Mouse (Mus musculus) brain, embryonic 14.5 days (tissue): ENCODE data around the gene Klhl18. TPM values are rescaled to one million over a fixed set of nuclear protein-coding genes. Genes with fewer than 3 reads are reported as not detected.

Experiments used
- DNase-seq: peaks from one replicate; pipeline ENCODE4 v3.0.0-alpha.2; 2011; ENCODE audit warnings: low read depth
- CTCF ChIP-seq: fragments of 200-500 bp; IDR thresholded peaks from 2 replicates; pipeline ENCODE4 v1.5.1; 2012; ENCODE audit warnings: inconsistent platforms, mild to moderate bottlenecking, moderate library complexity, borderline replicate concordance; ENCODE audit not compliant: insufficient read depth, insufficient read length; ENCODE audit errors: extremely low read depth
- POLR2A ChIP-seq: fragments of 200-500 bp; IDR thresholded peaks from 2 replicates; pipeline ENCODE4 v1.6.1; 2012; ENCODE audit warnings: mild to moderate bottlenecking, inconsistent platforms, borderline replicate concordance; ENCODE audit not compliant: poor library complexity, insufficient read depth, insufficient read length, severe bottlenecking; ENCODE audit errors: extremely low read depth
- polyA plus RNA-seq: library from polyadenylated mRNA; depleted of rRNA; stranded (reverse); fragments of >200 nt; gene quantifications from 2 replicates; pipeline ENCODE4 v1.2.3, GENCODE M21; 2012

Gene Klhl18
- polyA plus RNA-seq, 1 experiment, result 39.3 TPM

GRCm38 (mm10) chr9:110460884-110461815, 15.3 kb downstream of the Klhl18 start:
- TF ChIP-seq CTCF, result no peak
- TF ChIP-seq POLR2A, result no peak
- DNase-seq, result no peak

- TF ChIP-seq CTCF, result no peak
- no peak for TF ChIP-seq POLR2A
- DNase-seq, result no peak
Measured at GRCm38 (mm10) chr9:110459145-110459727, 17.3 kb downstream of the Klhl18 start.

GRCm38 (mm10) chr9:110457926-110458325, 18.6 kb downstream of the Klhl18 start:
- no peak for TF ChIP-seq POLR2A
- no peak for TF ChIP-seq CTCF
- no peak for DNase-seq

GRCm38 (mm10) chr9:110452523-110452922, 24.0 kb downstream of the Klhl18 start:
- TF ChIP-seq CTCF (no peak), POLR2A (no peak)
- DNase-seq, result no peak

- peak; percentile 94 for DNase-seq
- no peak for TF ChIP-seq POLR2A
- TF ChIP-seq CTCF, result peak; percentile 76; the same call in 1 of the 2 replicates
Measured at GRCm38 (mm10) chr9:110448857-110449617, 27.5 kb downstream of the Klhl18 start.

GRCm38 (mm10) chr9:110448356-110448755, 28.1 kb downstream of the Klhl18 start:
- TF ChIP-seq POLR2A (no peak), CTCF (no peak)
- no peak for DNase-seq

GRCm38 (mm10) chr9:110440559-110440958, 35.9 kb downstream of the Klhl18 start:
- TF ChIP-seq CTCF, result no peak
- no peak for TF ChIP-seq POLR2A
- no peak for DNase-seq

GRCm38 (mm10) chr9:110440049-110440448, 36.4 kb downstream of the Klhl18 start:
- DNase-seq, result peak; percentile 16
- TF ChIP-seq CTCF (no peak), POLR2A (no peak)

- DNase-seq, result no peak
- TF ChIP-seq CTCF, result no peak
- no peak for TF ChIP-seq POLR2A
Measured at GRCm38 (mm10) chr9:110436041-110436440, 40.5 kb downstream of the Klhl18 start.

GRCm38 (mm10) chr9:110433045-110433444, 43.4 kb downstream of the Klhl18 start:
- TF ChIP-seq POLR2A (no peak), CTCF (no peak)

GRCm38 (mm10) chr9:110431241-110431640, 45.3 kb downstream of the Klhl18 start:
- DNase-seq, result peak; percentile 22
- TF ChIP-seq POLR2A (no peak), CTCF (no peak)

More at GRCm38 (mm10) chr9:110433045-110433444, 43.4 kb downstream of the Klhl18 start:
- DNase-seq, result no peak
